8 mouse cellular contexts compared by ENCODE assay signal in genomic region chr4:129500017-129500416, GRCm38 (mm10). TPM values are rescaled to one million over a fixed set of nuclear protein-coding genes. Genes with fewer than 3 reads are reported as not detected.
DNase-seq lines count a peak whose midpoint lies in the region; ATAC-seq and TF ChIP-seq lines count a peak whose summit lies in the region.

No protein-coding gene starts in this region.

- no peak for ATAC-seq in embryonic facial prominence, embryonic 15.5 days (ENCODE audit: insufficient number of reproducible peaks, low FRiP score, low TSS enrichment, low read depth)
- ATAC-seq in intestine, embryonic 14.5 days (replicated peaks; ENCODE audit: low FRiP score, low TSS enrichment, low read depth): no peak
- ATAC-seq in midbrain, embryonic 16.5 days: no peak
- no peak for ATAC-seq in frontal cortex, adult (ENCODE audit: low TSS enrichment)

- peak overlapping the region; percentile 83; the same call in 1 of the 2 replicates for H3K4me3 ChIP-seq in layer of hippocampus, adult 2 months
- H3K4me3 ChIP-seq in embryonic facial prominence, embryonic 15.5 days (replicated peaks): peak overlapping the region; percentile 62
- peak overlapping the region; percentile 49; the same call in 1 of the 2 replicates for H3K4me3 ChIP-seq in intestine, embryonic 14.5 days (ENCODE audit: low read depth, low read length)
- H3K4me3 ChIP-seq in midbrain, embryonic 16.5 days (ENCODE audit: low read depth, low read length): no peak overlapping the region

- H3K4me2 ChIP-seq in embryonic facial prominence, embryonic 15.5 days (replicated peaks): peak overlapping the region; percentile 80
- H3K4me2 ChIP-seq in intestine, embryonic 14.5 days (ENCODE audit: low read length): peak overlapping the region; percentile 67
- H3K4me2 ChIP-seq in midbrain, embryonic 16.5 days (ENCODE audit: low read length): peak overlapping the region; percentile 88; the same call in 1 of the 2 replicates

- H3K9me3 ChIP-seq in embryonic facial prominence, embryonic 15.5 days (replicated peaks): no peaks in the 10 kb centered on the region
- no peaks in the 10 kb centered on the region for H3K9me3 ChIP-seq in intestine, embryonic 14.5 days (ENCODE audit: control insufficient read depth, low read length)
- no peaks in the 10 kb centered on the region for H3K9me3 ChIP-seq in midbrain, embryonic 16.5 days (replicated peaks; ENCODE audit: control insufficient read depth, low read length, poor library complexity, severe bottlenecking)

- no peak for TF ChIP-seq CTCF in layer of hippocampus, adult 2 months (conservative IDR thresholded peaks at IDR 0.05)

- no peak overlapping the region for H3K9ac ChIP-seq in embryonic facial prominence, embryonic 15.5 days
- peak overlapping the region; percentile 57; the same call in 1 of the 2 replicates for H3K9ac ChIP-seq in intestine, embryonic 14.5 days (ENCODE audit: low read length)
- no peak overlapping the region for H3K9ac ChIP-seq in midbrain, embryonic 16.5 days (ENCODE audit: low read depth, low read length)

- DNase-seq in layer of hippocampus, adult 2 months (ENCODE audit: low spot score in 2 of 2): no peak
- no peak for DNase-seq in layer of hippocampus, adult 9-10 months (ENCODE audit: low spot score)
- DNase-seq in intestine, embryonic 14.5 days (ENCODE audit: low spot score): no peak
- no peak for DNase-seq in right cerebral cortex, postnatal 14 days
- DNase-seq in gastrocnemius, postnatal 10 days: no peak

- no peaks in the 10 kb centered on the region for H3K36me3 ChIP-seq in embryonic facial prominence, embryonic 15.5 days
- no peaks in the 10 kb centered on the region for H3K36me3 ChIP-seq in intestine, embryonic 14.5 days (ENCODE audit: control insufficient read depth, insufficient read depth, low read length)
- no peaks in the 10 kb centered on the region for H3K36me3 ChIP-seq in midbrain, embryonic 16.5 days (ENCODE audit: control insufficient read depth, insufficient read depth, low read length)

- peaks cover 42% of the 10 kb centered on the region for H3K4me1 ChIP-seq in embryonic facial prominence, embryonic 15.5 days
- peaks cover 24% of the 10 kb centered on the region; the same call in 1 of the 2 replicates for H3K4me1 ChIP-seq in intestine, embryonic 14.5 days (replicated peaks; ENCODE audit: control insufficient read depth, insufficient read depth, low read length)
- peaks cover 20% of the 10 kb centered on the region for H3K4me1 ChIP-seq in midbrain, embryonic 16.5 days (ENCODE audit: control insufficient read depth, insufficient read depth, low read length)

- WGBS in embryonic facial prominence, embryonic 15.5 days: 67% methylated on average over 8 of the region's 8 CpGs
- WGBS in intestine, embryonic 14.5 days: 85% methylated on average over 8 of the region's 8 CpGs
- 82% methylated on average over 8 of the region's 8 CpGs for whole genome bisulfite sequencing in midbrain, embryonic 16.5 days

- H3K27me3 ChIP-seq in embryonic facial prominence, embryonic 15.5 days: no peaks in the 10 kb centered on the region
- H3K27me3 ChIP-seq in intestine, embryonic 14.5 days (replicated peaks; ENCODE audit: control insufficient read depth, insufficient read depth, low read length): no peaks in the 10 kb centered on the region
- H3K27me3 ChIP-seq in midbrain, embryonic 16.5 days (ENCODE audit: control insufficient read depth, insufficient read depth, low read depth, low read length): no peaks in the 10 kb centered on the region

- peak overlapping the region; percentile 91 for H3K27ac ChIP-seq in layer of hippocampus, adult 2 months
- H3K27ac ChIP-seq in embryonic facial prominence, embryonic 15.5 days (replicated peaks): peak overlapping the region; percentile 89
- peak overlapping the region; percentile 91 for H3K27ac ChIP-seq in intestine, embryonic 14.5 days (ENCODE audit: low read depth)
- peak overlapping the region; percentile 72; the same call in 1 of the 2 replicates for H3K27ac ChIP-seq in midbrain, embryonic 16.5 days (ENCODE audit: low read length)

RNA-seq across cellular contexts. Expression of gene Fam229a, which starts 9.0 kb away (rescaled TPM):
- not detected for total RNA-seq in layer of hippocampus, adult 2 months (2021)
- not detected in 2 replicates for polyA plus RNA-seq in embryonic facial prominence, embryonic 15.5 days (2015; fragmentation: Nextera tagmentation; extraction: Ambion mirVana)
- 0.47 TPM in 1 of 2 replicates, not detected in the other for polyA plus RNA-seq in intestine, embryonic 14.5 days (2014; fragmentation: Nextera tagmentation; extraction: Ambion mirVana)
- 0.56 and 0.94 TPM in 2 replicates for polyA plus RNA-seq in midbrain, embryonic 16.5 days (2015; fragmentation: Nextera tagmentation; extraction: Ambion mirVana)
- total RNA-seq in gastrocnemius, postnatal 10 days (2021): not detected

RNA-seq across cellular contexts. Expression of gene Tssk3, which starts 9.2 kb away (rescaled TPM):
- total RNA-seq in layer of hippocampus, adult 2 months (2021): under 1 TPM in 1 of 2 experiments, not detected in 1; 0.38 TPM
- polyA plus RNA-seq in embryonic facial prominence, embryonic 15.5 days (2015; fragmentation: Nextera tagmentation; extraction: Ambion mirVana): not detected in 2 replicates
- not detected in 2 replicates for polyA plus RNA-seq in intestine, embryonic 14.5 days (2014; fragmentation: Nextera tagmentation; extraction: Ambion mirVana)
- 1.2 TPM in 2 replicates for polyA plus RNA-seq in midbrain, embryonic 16.5 days (2015; fragmentation: Nextera tagmentation; extraction: Ambion mirVana)
- not detected for total RNA-seq in gastrocnemius, postnatal 10 days (2021)

RNA-seq across cellular contexts. Expression of gene Marcksl1, which starts 13.4 kb away (rescaled TPM):
- 100 to 1,000 TPM in 1 of 2 experiments, 10 to 100 TPM in 1; 94.6 to 103 TPM for total RNA-seq in layer of hippocampus, adult 2 months (2021)
- polyA plus RNA-seq in embryonic facial prominence, embryonic 15.5 days (2015; fragmentation: Nextera tagmentation; extraction: Ambion mirVana): 610 and 641 TPM in 2 replicates
- 595 and 619 TPM in 2 replicates for polyA plus RNA-seq in intestine, embryonic 14.5 days (2014; fragmentation: Nextera tagmentation; extraction: Ambion mirVana)
- polyA plus RNA-seq in midbrain, embryonic 16.5 days (2015; fragmentation: Nextera tagmentation; extraction: Ambion mirVana): 1,543 and 1,683 TPM in 2 replicates
- total RNA-seq in gastrocnemius, postnatal 10 days (2021): 10 to 100 TPM; 24.4 to 31.8 TPM

RNA-seq across cellular contexts. Expression of gene Bsdc1, which starts 38.6 kb away (rescaled TPM):
- 10 to 100 TPM; 56.2 to 62.7 TPM for total RNA-seq in layer of hippocampus, adult 2 months (2021)
- 31.2 and 32.4 TPM in 2 replicates for polyA plus RNA-seq in embryonic facial prominence, embryonic 15.5 days (2015; fragmentation: Nextera tagmentation; extraction: Ambion mirVana)
- 21.8 and 24.6 TPM in 2 replicates for polyA plus RNA-seq in intestine, embryonic 14.5 days (2014; fragmentation: Nextera tagmentation; extraction: Ambion mirVana)
- 31.5 and 34.7 TPM in 2 replicates for polyA plus RNA-seq in midbrain, embryonic 16.5 days (2015; fragmentation: Nextera tagmentation; extraction: Ambion mirVana)
- 10 to 100 TPM; 24.7 to 32.4 TPM for total RNA-seq in gastrocnemius, postnatal 10 days (2021)

RNA-seq across cellular contexts. Expression of gene Hdac1, which starts 42.5 kb away (rescaled TPM):
- total RNA-seq in layer of hippocampus, adult 2 months (2021): 10 to 100 TPM; 48.9 to 49.8 TPM
- polyA plus RNA-seq in embryonic facial prominence, embryonic 15.5 days (2015; fragmentation: Nextera tagmentation; extraction: Ambion mirVana): 200 and 207 TPM in 2 replicates
- 212 and 230 TPM in 2 replicates for polyA plus RNA-seq in intestine, embryonic 14.5 days (2014; fragmentation: Nextera tagmentation; extraction: Ambion mirVana)
- 74.7 and 83.2 TPM in 2 replicates for polyA plus RNA-seq in midbrain, embryonic 16.5 days (2015; fragmentation: Nextera tagmentation; extraction: Ambion mirVana)
- 10 to 100 TPM; 23.9 to 29.8 TPM for total RNA-seq in gastrocnemius, postnatal 10 days (2021)
